Mouse (Mus musculus): ENCODE data around the gene Cib2.
"Not testable (repeated sequence)": the region's sequence is repeated elsewhere in the genome, so short reads cannot be mapped to it uniquely, and the experiment has no call there.

Cib2 gene

GRCm38 (mm10) chr9:54559771-54560471 lies at the start of gene Cib2:
TSS of gene Cib2 (minus strand) at chr9:54560218.
- peak; percentile 90 for DNase-seq (ENCODE audit: low spot score)

- DNase-seq (ENCODE audit: low spot score), result peak; percentile 31
Observed at GRCm38 (mm10) chr9:54604886-54605285, 44.9 kb upstream of the Cib2 start.

GRCm38 (mm10) chr9:54604131-54604654 lies 44.2 kb upstream of the Cib2 start:
- no peak for DNase-seq (ENCODE audit: low spot score)

- no peak for DNase-seq (ENCODE audit: low spot score)
Observed at GRCm38 (mm10) chr9:54602916-54603315, 42.9 kb upstream of the Cib2 start.

- no peak for DNase-seq (ENCODE audit: low spot score)
Observed at GRCm38 (mm10) chr9:54602386-54602785, 42.4 kb upstream of the Cib2 start.

GRCm38 (mm10) chr9:54596752-54597465 lies 36.9 kb upstream of the Cib2 start:
- no peak for DNase-seq (ENCODE audit: low spot score)

- DNase-seq (ENCODE audit: low spot score), result not testable (repeated sequence)
Observed at GRCm38 (mm10) chr9:54593652-54594051, 33.6 kb upstream of the Cib2 start.

- DNase-seq (ENCODE audit: low spot score), result no peak
Observed at GRCm38 (mm10) chr9:54587863-54588262, 27.8 kb upstream of the Cib2 start.

- DNase-seq (ENCODE audit: low spot score), result peak; percentile 98
Observed at GRCm38 (mm10) chr9:54586199-54587061, 26.4 kb upstream of the Cib2 start, which contains the start of gene Idh3a. TSS of gene Idh3a (plus strand) at chr9:54586334.

GRCm38 (mm10) chr9:54585839-54586198 lies 25.8 kb upstream of the Cib2 start:
- DNase-seq (ENCODE audit: low spot score), result no peak

GRCm38 (mm10) chr9:54584127-54584526 lies 24.1 kb upstream of the Cib2 start:
- not testable (repeated sequence) for DNase-seq (ENCODE audit: low spot score)

GRCm38 (mm10) chr9:54583712-54584111 lies 23.7 kb upstream of the Cib2 start:
- no peak for DNase-seq (ENCODE audit: low spot score)

GRCm38 (mm10) chr9:54571130-54571839 lies 11.3 kb upstream of the Cib2 start:
- no peak for DNase-seq (ENCODE audit: low spot score)

- DNase-seq (ENCODE audit: low spot score), result no peak
Observed at GRCm38 (mm10) chr9:54568732-54569131, 8.7 kb upstream of the Cib2 start.

GRCm38 (mm10) chr9:54566958-54567357 lies 6.9 kb upstream of the Cib2 start:
- no peak for DNase-seq (ENCODE audit: low spot score)

GRCm38 (mm10) chr9:54560831-54561601 lies 998 bp upstream of the Cib2 start:
- DNase-seq (ENCODE audit: low spot score), result no peak

GRCm38 (mm10) chr9:54558731-54559130 lies 1.3 kb downstream of the Cib2 start:
- DNase-seq (ENCODE audit: low spot score), result no peak

GRCm38 (mm10) chr9:54555044-54555443 lies 5.0 kb downstream of the Cib2 start:
- no peak for DNase-seq (ENCODE audit: low spot score)

- peak; percentile 5 for DNase-seq (ENCODE audit: low spot score)
Observed at GRCm38 (mm10) chr9:54552409-54552808, 7.6 kb downstream of the Cib2 start.

GRCm38 (mm10) chr9:54549433-54549832 lies 10.6 kb downstream of the Cib2 start:
- DNase-seq (ENCODE audit: low spot score), result no peak

GRCm38 (mm10) chr9:54547536-54547935 lies 12.5 kb downstream of the Cib2 start:
- DNase-seq (ENCODE audit: low spot score), result peak; percentile 26

All from yolk sac, embryonic 10.5 days (tissue).